8 mouse cellular contexts compared by ENCODE assay signal in the genomic region with DNA sequence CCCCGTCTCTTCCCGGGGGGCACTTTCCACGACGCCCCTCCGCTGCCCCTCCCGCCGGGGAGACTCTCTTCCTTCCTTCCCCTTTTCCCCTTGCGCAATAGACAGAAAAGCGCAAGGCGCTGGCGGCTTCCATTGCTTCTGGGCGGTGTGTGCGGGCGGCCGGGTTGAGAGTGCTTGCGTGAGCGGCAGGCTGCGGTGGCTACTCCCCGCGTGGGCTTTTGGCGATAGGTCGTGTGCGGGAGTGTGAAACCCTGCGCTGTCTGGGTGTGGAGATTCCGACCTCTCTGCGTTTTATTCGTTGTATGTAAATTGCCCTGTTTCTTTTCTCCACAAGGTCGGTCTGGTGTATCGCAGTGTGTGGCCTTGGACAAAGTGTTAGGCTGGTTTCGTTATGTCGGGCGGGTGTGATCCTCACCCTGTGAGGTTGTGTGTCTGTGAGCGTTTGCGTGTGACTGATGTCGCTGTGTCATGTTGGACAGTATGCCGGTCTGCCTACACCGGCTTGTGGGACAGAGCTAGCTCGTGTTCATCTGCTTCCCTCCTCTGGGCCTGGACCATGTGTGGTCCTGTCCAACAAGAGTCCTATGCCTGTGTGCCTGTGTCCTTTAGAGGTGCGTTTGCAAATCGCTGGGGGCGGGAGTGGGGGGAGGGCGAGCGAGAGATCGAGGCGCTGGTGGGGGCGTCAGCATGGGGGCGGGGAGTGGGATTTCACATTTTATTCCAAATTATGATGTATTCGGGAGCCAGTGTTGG. TPM values are rescaled to one million over a fixed set of nuclear protein-coding genes. Genes with fewer than 3 reads are reported as not detected.
DNase-seq lines count a peak whose midpoint lies in the region; ATAC-seq and TF ChIP-seq lines count a peak whose summit lies in the region.

No protein-coding gene starts in this region.

- no peak for TF ChIP-seq POLR2A in spleen, adult 2 months (IDR thresholded peaks at IDR 0.05; ENCODE audit: low read depth, low read length)

- peak overlapping the region; percentile 44 for H3K4me3 ChIP-seq in left cerebral cortex, adult 2 months
- H3K4me3 ChIP-seq in forebrain, postnatal 0 days (ENCODE audit: low read depth, low read length) = peak overlapping the region; percentile 29
- H3K4me3 ChIP-seq in hindbrain, embryonic 11.5 days (ENCODE audit: low read depth, low read length) = peak overlapping the region; percentile 29
- H3K4me3 ChIP-seq in spleen, adult 2 months (ENCODE audit: extremely low read depth, insufficient read depth, insufficient read length) = peak overlapping the region; percentile 44

- WGBS in forebrain, postnatal 0 days = under 1% methylated on average over 47 of the region's 48 CpGs
- under 1% methylated on average over 48 of the region's 48 CpGs for WGBS in hindbrain, embryonic 11.5 days
- WGBS in spleen, adult 2 months = under 1% methylated on average over 47 of the region's 48 CpGs

- peak in 1 of 2 experiments; percentile 18 for DNase-seq in left cerebral cortex, adult 2 months (ENCODE audit: extremely low spot score in 1 of 2, low spot score in 2 of 2)
- DNase-seq in left cerebral cortex, adult 11 months (ENCODE audit: low spot score) = no peak
- DNase-seq in cerebellum, adult 8-10 months = peak; percentile 27
- peak; percentile 87 for DNase-seq in forebrain, postnatal 0 days
- DNase-seq in hindbrain, embryonic 11.5 days (ENCODE audit: low spot score) = no peak
- peak; percentile 35 to 54 for DNase-seq in layer of hippocampus, postnatal 36 days
- DNase-seq in spleen, adult 2 months (ENCODE audit: low read depth in 1 of 2, low spot score in 2 of 2) = no peak

- intact Hi-C loops in left cerebral cortex, adult 2 months (cut with DNase I) = loop anchor here (5.0 kb wide), 1 partner anchor 70 kb away; the partner anchor contains the start of gene Cmpk1

- H3K4me2 ChIP-seq in forebrain, postnatal 0 days (ENCODE audit: low read depth) = peak overlapping the region; percentile 44
- H3K4me2 ChIP-seq in hindbrain, embryonic 11.5 days (replicated peaks; ENCODE audit: low read depth, low read length) = peak overlapping the region; percentile 33; the same call in 1 of the 2 replicates

- no peaks in the 10 kb centered on the region for H3K4me1 ChIP-seq in forebrain, postnatal 0 days (ENCODE audit: insufficient read depth)
- H3K4me1 ChIP-seq in hindbrain, embryonic 11.5 days (replicated peaks; ENCODE audit: control insufficient read depth, insufficient read depth, low read length) = no peaks in the 10 kb centered on the region; the same call in 1 of the 2 replicates
- no peaks in the 10 kb centered on the region; the same call in 1 of the 2 replicates for H3K4me1 ChIP-seq in spleen, adult 2 months (ENCODE audit: control insufficient read depth, insufficient read depth, insufficient read length)

- H3K9ac ChIP-seq in forebrain, postnatal 0 days = 0 out of 2 replicates have a peak overlapping the region, but pooled peaks have one; percentile 14
- H3K9ac ChIP-seq in hindbrain, embryonic 11.5 days (ENCODE audit: low read depth, low read length) = peak overlapping the region; percentile 46; the same call in 1 of the 2 replicates

- H3K27ac ChIP-seq in left cerebral cortex, adult 2 months = peak overlapping the region; percentile 80
- H3K27ac ChIP-seq in forebrain, postnatal 0 days (ENCODE audit: low read depth, low read length) = peak overlapping the region; percentile 57
- peak overlapping the region; percentile 17; the same call in 1 of the 2 replicates for H3K27ac ChIP-seq in hindbrain, embryonic 11.5 days (ENCODE audit: low read depth, low read length)
- H3K27ac ChIP-seq in spleen, adult 2 months (ENCODE audit: insufficient read depth, low read length) = peak overlapping the region; percentile 52; the same call in 1 of the 2 replicates

- peak; percentile 47 for ATAC-seq in forebrain, postnatal 0 days
- ATAC-seq in hindbrain, embryonic 11.5 days (ENCODE audit: low FRiP score) = peak; percentile 66
- peak; percentile 70 for ATAC-seq in megakaryocyte, adult 5-6 weeks (ENCODE audit: poor library complexity, severe bottlenecking)

- H3K27me3 ChIP-seq in forebrain, postnatal 0 days (ENCODE audit: insufficient read depth, low read length) = peaks cover 83% of the 10 kb centered on the region
- peaks cover 85% of the 10 kb centered on the region for H3K27me3 ChIP-seq in hindbrain, embryonic 11.5 days (ENCODE audit: control insufficient read depth, insufficient read depth, low read length)
- peaks cover 30% of the 10 kb centered on the region for H3K27me3 ChIP-seq in spleen, adult 2 months (ENCODE audit: control insufficient read depth, insufficient read depth, low read length)

- H3K36me3 ChIP-seq in forebrain, postnatal 0 days (ENCODE audit: insufficient read depth) = no peaks in the 10 kb centered on the region
- H3K36me3 ChIP-seq in hindbrain, embryonic 11.5 days (ENCODE audit: control insufficient read depth, insufficient read depth, low read length) = no peaks in the 10 kb centered on the region
- H3K36me3 ChIP-seq in spleen, adult 2 months (ENCODE audit: control insufficient read depth, insufficient read depth, low read length) = no peaks in the 10 kb centered on the region

- no peaks in the 10 kb centered on the region for H3K9me3 ChIP-seq in forebrain, postnatal 0 days (ENCODE audit: low read length)
- H3K9me3 ChIP-seq in hindbrain, embryonic 11.5 days (ENCODE audit: control insufficient read depth, low read length) = no peaks in the 10 kb centered on the region

- no peak for TF ChIP-seq CTCF in left cerebral cortex, adult 2 months (IDR thresholded peaks at IDR 0.05)
- TF ChIP-seq CTCF in forebrain, postnatal 0 days (IDR thresholded peaks at IDR 0.05; ENCODE audit: low read depth) = no peak
- no peak for TF ChIP-seq CTCF in spleen, adult 2 months (IDR thresholded peaks at IDR 0.05; ENCODE audit: extremely low read depth, insufficient read depth, insufficient read length, insufficient replicate concordance)

RNA-seq across cellular contexts. Expression of gene Tal1, which starts 0.9 kb away (rescaled TPM):
- 1 to 10 TPM; 1.5 TPM for total RNA-seq in left cerebral cortex, adult 2 months (2021)
- total RNA-seq in forebrain, postnatal 0 days (2014; rRNA removed) = 2.5 and 4.0 TPM in 2 replicates
- polyA plus RNA-seq in forebrain, postnatal 0 days (2015; fragmentation: Nextera tagmentation; extraction: Ambion mirVana) = 0.34 and 0.54 TPM in 2 replicates
- 8.6 and 10.3 TPM in 2 replicates for polyA plus RNA-seq in hindbrain, embryonic 11.5 days (2014; fragmentation: Nextera tagmentation; extraction: Ambion mirVana)
- 1 to 10 TPM; 1.1 to 1.3 TPM for total RNA-seq in layer of hippocampus, postnatal 36 days (2021)
- 2.2 and 3.8 TPM in 2 replicates for total RNA-seq in megakaryocyte, adult 5-6 weeks (2015)
- 1.8 and 2.6 TPM in 2 replicates for total RNA-seq in megakaryocyte, adult 5-6 weeks (2017)
- polyA plus RNA-seq in spleen, adult 2 months (2012; rRNA removed) = 20.9 and 37.0 TPM in 2 replicates

RNA-seq across cellular contexts. Expression of gene Pdzk1ip1, which starts 31.4 kb away (rescaled TPM):
- under 1 TPM in 1 of 2 experiments, not detected in 1; 0.75 TPM for total RNA-seq in left cerebral cortex, adult 2 months (2021)
- total RNA-seq in forebrain, postnatal 0 days (2014; rRNA removed) = 1.2 TPM in 1 of 2 replicates, not detected in the other
- polyA plus RNA-seq in forebrain, postnatal 0 days (2015; fragmentation: Nextera tagmentation; extraction: Ambion mirVana) = 2.4 TPM in 2 replicates
- polyA plus RNA-seq in hindbrain, embryonic 11.5 days (2014; fragmentation: Nextera tagmentation; extraction: Ambion mirVana) = 12.8 and 16.0 TPM in 2 replicates
- under 1 TPM in 1 of 2 experiments, not detected in 1; 0.75 TPM for total RNA-seq in layer of hippocampus, postnatal 36 days (2021)
- 1.5 and 2.8 TPM in 2 replicates for total RNA-seq in megakaryocyte, adult 5-6 weeks (2015)
- total RNA-seq in megakaryocyte, adult 5-6 weeks (2017) = 0.33 and 0.53 TPM in 2 replicates
- 79.3 and 89.6 TPM in 2 replicates for polyA plus RNA-seq in spleen, adult 2 months (2012; rRNA removed)

RNA-seq across cellular contexts. Expression of gene Stil, which starts 57.1 kb away (rescaled TPM):
- total RNA-seq in left cerebral cortex, adult 2 months (2021) = under 1 TPM; 0.36 to 0.98 TPM
- total RNA-seq in forebrain, postnatal 0 days (2014; rRNA removed) = 1.5 and 4.2 TPM in 2 replicates
- 1.5 and 2.1 TPM in 2 replicates for polyA plus RNA-seq in forebrain, postnatal 0 days (2015; fragmentation: Nextera tagmentation; extraction: Ambion mirVana)
- 18.3 and 23.0 TPM in 2 replicates for polyA plus RNA-seq in hindbrain, embryonic 11.5 days (2014; fragmentation: Nextera tagmentation; extraction: Ambion mirVana)
- under 1 TPM; 0.33 to 0.35 TPM for total RNA-seq in layer of hippocampus, postnatal 36 days (2021)
- total RNA-seq in megakaryocyte, adult 5-6 weeks (2015) = 36.2 and 37.6 TPM in 2 replicates
- total RNA-seq in megakaryocyte, adult 5-6 weeks (2017) = 13.9 and 16.7 TPM in 2 replicates
- 1.2 TPM in 2 replicates for polyA plus RNA-seq in spleen, adult 2 months (2012; rRNA removed)

Comparison
In these comparisons a context has a peak if more than half of its experiments do, and no peak if none do; other contexts are left out.
1. DNase-seq: peak in cerebellum, adult 8-10 months (single experiment), forebrain, postnatal 0 days (single experiment) and layer of hippocampus, postnatal 36 days (2 of 2); none in left cerebral cortex, adult 11 months (single experiment), hindbrain, embryonic 11.5 days (single experiment) and spleen, adult 2 months (0 of 2).
2. H3K27ac ChIP-seq: peak in every context shown above with its lines; median percentile 80 in left cerebral cortex, adult 2 months; 57 in forebrain, postnatal 0 days; 52 in spleen, adult 2 months; 17 in hindbrain, embryonic 11.5 days.
3. Peak in every context shown above with its lines, with median percentiles within 50 percentile points of each other: H3K4me3 ChIP-seq and ATAC-seq.